Mouse (Mus musculus) embryo, embryonic 10.5 days (tissue): Measurements from ENCODE around the gene Pdss2.

Experiments
- DNase-seq: peaks from one replicate; pipeline ENCODE4 v3.0.0-alpha.2; 2015; ENCODE audit warnings: low spot score

Pdss2 gene

DNA sequence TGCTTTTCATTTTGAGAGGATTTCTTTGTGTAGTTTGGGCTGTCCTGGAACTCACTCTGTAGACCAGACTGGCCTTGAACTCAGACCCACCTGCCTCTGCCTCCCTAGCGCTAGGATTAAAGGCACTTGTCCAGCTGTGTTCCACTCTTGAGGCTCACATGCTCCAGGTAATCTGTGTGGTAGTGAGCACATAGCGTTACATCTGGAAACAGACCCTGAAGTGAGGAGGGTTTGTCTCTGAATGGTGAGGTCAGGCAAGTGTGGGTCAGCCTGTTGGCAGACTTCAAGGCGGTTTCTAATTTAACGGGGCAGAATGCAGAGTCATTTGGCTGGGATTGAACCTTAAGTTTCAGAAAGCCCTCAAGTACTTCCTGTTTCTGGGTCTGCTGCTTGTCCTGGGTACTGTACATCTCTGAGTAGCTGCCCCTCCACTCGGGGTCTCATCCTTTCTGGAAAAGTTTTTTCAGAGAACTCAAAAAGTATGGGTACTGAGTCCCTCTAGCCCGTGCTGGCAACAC is 264.5 kb downstream of the Pdss2 start:
- DNase-seq: no peak

DNA sequence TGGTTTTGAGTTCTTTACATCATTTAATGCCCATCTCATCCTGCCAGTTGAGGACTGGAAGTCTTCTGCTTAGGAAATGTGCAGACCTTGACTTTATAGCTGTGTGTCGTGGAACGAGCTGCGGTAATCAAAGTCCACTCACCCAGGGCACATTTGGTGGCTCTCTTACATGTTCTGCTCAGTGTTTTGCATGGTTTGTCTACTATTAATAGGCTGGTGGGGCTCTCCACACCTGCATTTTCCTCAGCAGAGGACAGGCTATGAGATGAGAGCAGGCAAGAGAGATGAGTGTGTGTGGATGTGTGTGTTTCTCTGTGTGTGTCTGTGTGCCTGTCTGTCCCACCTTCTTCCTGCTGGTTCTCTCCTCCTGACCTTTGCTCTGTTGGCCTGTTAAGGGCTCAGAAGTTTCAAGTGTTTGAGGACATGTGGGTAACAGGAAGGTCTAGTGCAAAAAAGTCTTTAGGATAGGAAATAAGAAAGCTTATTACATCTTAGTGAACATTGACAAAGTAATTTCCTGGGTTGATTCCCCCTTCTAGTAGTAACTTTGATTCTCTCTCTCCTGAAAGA is 266.2 kb downstream of the Pdss2 start:
- DNase-seq: no peak

GRCm38 (mm10) chr10:43488258-43488657 is 267.0 kb downstream of the Pdss2 start:
- no peak for DNase-seq

DNA sequence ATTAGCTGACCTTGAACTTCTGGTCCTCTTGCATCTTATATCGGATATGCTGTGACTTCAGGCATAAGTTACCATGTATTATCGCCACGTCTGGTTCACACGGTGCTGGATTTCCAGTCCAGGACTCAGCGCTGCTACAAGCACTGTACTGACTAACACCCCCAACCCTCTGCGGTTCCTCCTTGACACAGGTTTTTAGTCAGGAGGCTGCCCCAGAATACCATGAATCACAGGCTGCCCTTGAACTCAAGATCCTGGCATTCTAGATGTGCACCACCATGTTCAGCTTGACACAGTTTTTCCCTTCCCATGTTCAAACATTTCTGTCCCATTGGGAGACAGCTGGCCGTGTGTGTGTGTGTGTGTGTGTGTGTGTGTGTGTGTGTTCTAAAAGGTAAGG is 267.9 kb downstream of the Pdss2 start:
- no peak for DNase-seq

DNA sequence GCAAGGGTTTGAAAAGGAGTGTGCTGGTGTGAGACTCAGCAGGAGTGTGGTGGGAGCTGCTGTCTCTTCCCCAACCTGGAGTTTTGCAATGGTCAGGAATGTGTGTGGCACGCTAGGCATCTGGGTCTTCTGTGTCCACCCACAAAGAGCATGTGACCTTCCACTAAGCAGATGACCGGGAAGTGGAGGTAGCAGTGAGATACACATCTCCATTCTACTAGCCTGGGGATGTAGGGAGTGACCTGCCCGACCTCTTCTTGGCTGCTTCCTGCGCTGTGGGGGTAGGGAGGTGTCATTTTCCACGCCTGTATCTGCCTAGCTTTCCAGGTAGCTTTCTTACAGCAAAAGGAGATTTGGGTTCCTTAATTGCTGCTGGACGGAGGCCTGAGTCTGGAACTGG is 268.3 kb downstream of the Pdss2 start:
- peak; percentile 18 for DNase-seq

DNA sequence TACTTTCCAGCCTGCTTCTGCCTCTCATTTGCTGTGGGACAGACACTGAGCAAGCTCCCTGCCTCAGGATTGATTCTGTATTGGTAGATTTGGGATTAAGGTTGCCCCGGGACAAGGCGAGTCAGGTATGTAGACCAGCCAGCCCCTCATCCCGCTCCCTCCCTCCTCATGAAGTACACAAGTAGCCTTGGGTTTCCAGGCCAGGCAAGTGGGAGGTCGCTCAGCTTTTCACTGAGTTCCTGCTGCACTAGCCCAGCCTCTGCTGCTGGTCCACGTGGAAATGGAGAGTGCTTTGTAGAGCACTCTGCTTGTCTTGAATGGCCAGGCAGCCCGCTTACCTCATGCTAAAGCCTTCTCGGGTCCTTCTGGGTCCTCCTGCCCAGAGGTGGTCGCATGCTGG is 268.7 kb downstream of the Pdss2 start:
- DNase-seq: no peak

DNA sequence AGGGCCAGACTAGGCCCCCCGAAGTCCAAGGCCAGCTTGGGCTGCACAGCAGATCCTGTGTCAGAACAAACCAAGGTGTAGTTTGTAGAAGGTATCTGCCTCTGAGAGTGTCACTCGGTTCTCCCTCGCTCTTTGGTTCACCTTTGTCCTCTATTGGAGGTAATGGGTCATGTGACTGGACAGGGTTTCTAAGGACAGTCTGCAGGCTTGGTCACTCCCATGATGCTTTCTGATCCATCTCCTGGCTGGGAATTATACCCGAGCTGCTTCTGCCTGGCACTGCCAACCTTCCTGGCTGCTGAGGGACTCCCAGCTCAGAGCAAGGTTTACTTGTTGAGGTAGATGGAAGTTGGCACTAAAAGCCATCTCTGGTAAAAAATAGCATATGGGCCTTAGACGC is 269.6 kb downstream of the Pdss2 start:
- DNase-seq: no peak

GRCm38 (mm10) chr10:43502599-43502998 is 281.3 kb downstream of the Pdss2 start:
- no peak for DNase-seq

DNA sequence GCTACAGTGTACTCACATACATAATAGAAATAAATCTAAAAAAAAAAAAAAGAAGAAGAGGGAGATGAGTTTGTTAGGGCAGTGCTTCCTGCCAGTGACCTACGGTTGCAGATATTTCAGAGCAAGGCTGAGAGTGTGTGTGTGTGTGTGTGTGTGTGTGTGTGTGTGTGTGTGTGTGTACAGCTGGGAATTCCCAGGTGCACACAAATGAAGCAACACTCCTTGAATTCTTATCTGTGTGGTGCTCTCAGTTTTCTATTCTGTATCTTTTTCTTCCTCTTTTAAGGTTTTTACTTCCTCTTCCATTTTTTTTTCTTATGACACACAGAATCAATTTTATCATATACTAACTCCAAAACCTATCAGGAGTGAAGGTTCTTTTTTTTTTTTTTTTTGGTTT is 283.0 kb downstream of the Pdss2 start:
- no peak for DNase-seq

GRCm38 (mm10) chr10:43507051-43507450 is 285.8 kb downstream of the Pdss2 start:
- DNase-seq: no peak

- no peak for DNase-seq
Observed at GRCm38 (mm10) chr10:43509228-43509627, 287.9 kb downstream of the Pdss2 start.

- no peak for DNase-seq
Observed at GRCm38 (mm10) chr10:43512976-43513375, 291.7 kb downstream of the Pdss2 start.
